Mouse (Mus musculus) liver, embryonic 18 days (tissue): ENCODE results near the gene Nop56. TPM values are rescaled to one million over a fixed set of nuclear protein-coding genes. Genes with fewer than 3 reads are reported as not detected.

Source experiments
- polyA plus RNA-seq: library from polyadenylated mRNA; depleted of rRNA; stranded (reverse); fragments of >200 nt; gene quantifications from 2 replicates; pipeline ENCODE4 v1.2.3, GENCODE M21; 2012; rRNA removed

Gene Nop56
- 92.8 and 110 TPM in 2 replicates for polyA plus RNA-seq

DNA sequence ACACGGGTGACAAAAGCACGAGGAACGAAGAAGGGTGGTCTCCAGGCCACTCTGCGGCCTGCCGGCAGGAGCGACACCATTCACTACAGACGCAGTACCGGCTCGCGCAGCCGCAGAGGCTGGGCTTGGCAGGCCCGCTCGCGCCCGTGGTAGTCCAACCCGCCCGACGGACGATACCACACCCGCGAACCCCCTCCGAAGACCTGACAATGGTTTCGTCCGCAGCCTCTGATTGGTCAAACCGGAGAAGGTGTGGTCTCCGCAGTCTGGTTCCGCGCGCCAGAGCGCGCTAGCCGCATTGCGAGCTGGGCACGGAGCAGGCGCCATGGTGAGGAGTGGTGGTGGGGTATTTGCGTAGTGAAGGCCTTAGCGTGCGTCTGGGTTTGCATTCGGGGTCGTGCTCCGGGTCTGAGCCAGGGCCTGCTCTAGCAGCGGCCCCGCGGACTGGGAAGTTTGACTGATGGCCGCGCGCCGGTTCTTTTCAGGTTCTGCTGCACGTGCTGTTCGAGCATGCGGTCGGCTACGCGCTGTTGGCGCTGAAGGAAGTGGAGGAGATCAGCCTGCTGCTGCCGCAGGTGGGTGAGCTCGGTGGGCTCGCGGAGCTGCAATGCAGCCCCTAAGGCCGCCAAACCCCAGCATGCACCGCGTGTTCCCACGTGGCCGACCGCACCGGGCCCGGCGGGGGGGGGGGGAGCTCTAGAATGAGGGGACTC is at the start of gene Nop56:
Gene Nop56, plus strand, starts transcription at position 282 of the 713 bp plus-strand sequence.

GRCm38 (mm10) chr2:130283854-130284654 is 9.8 kb downstream of the Nop56 start, which contains the start of gene Idh3b:
TSS of gene Idh3b (minus strand) at chr2:130284547.

DNA sequence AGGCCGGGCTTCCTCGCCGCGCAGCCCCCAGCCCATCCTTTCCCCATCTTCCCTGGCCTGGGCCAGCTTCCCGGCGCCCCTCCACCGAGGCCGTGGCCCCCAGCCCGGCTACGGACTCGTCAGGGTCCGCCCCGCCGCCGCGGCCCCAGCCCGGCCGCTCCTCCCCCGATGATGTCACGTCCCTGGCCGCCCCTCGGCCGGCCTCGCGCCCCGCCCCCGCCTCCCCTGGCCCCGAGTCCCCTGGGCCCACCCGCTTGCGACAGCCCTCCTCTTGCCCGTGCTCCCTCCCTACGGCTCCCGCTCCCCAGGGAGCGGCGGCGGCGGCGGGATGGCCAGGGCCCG is 20.7 kb downstream of the Nop56 start, which contains the start of gene Ebf4:
Gene Ebf4, plus strand, starts transcription at position 234 of the 342 bp plus-strand sequence.

Other genes starting within 250 kb of the Nop56 start
- gene Tgm6, start 162.0 kb upstream of the Nop56 start, polyA plus RNA-seq, result not detected in 2 replicates
- 117 and 128 TPM in 2 replicates for gene Snrpb, start 95.0 kb upstream of the Nop56 start, polyA plus RNA-seq
- not detected in 2 replicates for gene Tmc2, start 79.2 kb upstream of the Nop56 start, polyA plus RNA-seq
- gene Idh3b, start 10.1 kb downstream of the Nop56 start, polyA plus RNA-seq, result 125 and 135 TPM in 2 replicates
- gene Ebf4, start 20.7 kb downstream of the Nop56 start, polyA plus RNA-seq, result 0.36 and 0.48 TPM in 2 replicates
- gene Cpxm1, start 123.1 kb downstream of the Nop56 start, polyA plus RNA-seq, result 1.2 and 1.6 TPM in 2 replicates
- gene Gm28372, start 130.8 kb downstream of the Nop56 start, polyA plus RNA-seq, result not detected in 2 replicates
- not detected in 2 replicates for gene 1700020A23Rik, start 130.8 kb downstream of the Nop56 start, polyA plus RNA-seq
- gene Tmem239, start 132.0 kb downstream of the Nop56 start, polyA plus RNA-seq, result not detected in 2 replicates
- gene Vps16, start 149.9 kb downstream of the Nop56 start, polyA plus RNA-seq, result 30.3 and 37.0 TPM in 2 replicates
- gene Pced1a, start 150.3 kb downstream of the Nop56 start, polyA plus RNA-seq, result 8.6 and 9.5 TPM in 2 replicates
- gene Ptpra, start 175.8 kb downstream of the Nop56 start, polyA plus RNA-seq, result 19.0 and 19.6 TPM in 2 replicates